Mouse (Mus musculus) layer of hippocampus, adult 18-20 months (tissue): ENCODE data around the gene Mocs1. TPM values are rescaled to one million over a fixed set of nuclear protein-coding genes. Genes with fewer than 3 reads are reported as not detected.
A peak's percentile ranks its signal among the peaks of the same experiment; 100 is the strongest.

ENCODE experiments used
- DNase-seq, 2 experiments: peaks; one replicate each; pipeline ENCODE4 v3.0.0; 2022; ENCODE audit warnings: low spot score in 2 of 2
- total RNA-seq, 2 experiments: library from RNA; stranded (reverse); gene quantifications; 2 replicates each; pipeline ENCODE4 v1.2.3; 2021

Mocs1 gene
- total RNA-seq, 2 experiments from 2014 or later: 14.1 to 15.6 TPM

DNA sequence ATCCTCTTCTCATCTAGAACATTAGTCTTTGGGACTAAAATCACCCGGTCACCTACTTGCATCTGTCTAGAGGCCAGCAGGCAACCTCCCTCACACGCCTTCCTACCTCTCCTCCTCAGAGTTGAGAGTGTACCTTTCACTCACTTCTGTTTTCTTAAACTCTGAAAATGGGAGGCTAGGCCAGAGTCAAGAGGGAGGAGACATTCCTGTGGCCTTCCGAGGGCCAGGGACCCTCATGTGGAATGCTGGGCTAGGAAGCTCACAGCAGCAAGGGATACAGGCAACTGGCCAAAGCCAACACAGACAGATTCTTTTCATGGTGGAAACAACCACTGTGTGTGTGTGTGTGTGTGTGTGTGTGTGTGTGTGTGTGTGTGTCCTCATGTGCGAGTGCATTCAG lies 49.2 kb downstream of the Mocs1 start:
- DNase-seq: no peak

DNA sequence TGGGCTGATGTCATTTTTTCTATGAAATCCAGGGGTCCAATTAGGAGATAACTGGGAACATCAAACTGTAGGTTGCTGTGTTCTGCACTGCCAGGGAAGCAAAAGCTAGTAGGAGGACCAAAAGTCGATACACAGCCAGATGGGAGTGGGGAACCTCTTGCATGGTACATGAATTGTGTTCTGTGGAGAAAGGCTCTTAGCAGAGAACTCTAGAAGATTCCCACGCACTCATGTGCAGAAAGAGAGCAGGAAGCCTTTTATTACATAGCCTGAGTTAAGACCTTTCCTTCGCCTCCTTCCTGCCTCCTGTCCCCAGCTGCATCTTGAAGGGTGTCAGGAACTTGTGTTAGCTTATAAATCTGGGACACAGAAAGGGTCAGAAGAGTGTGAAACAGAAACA lies 53.7 kb downstream of the Mocs1 start:
- peak; percentile 51 to 70 for DNase-seq

DNA sequence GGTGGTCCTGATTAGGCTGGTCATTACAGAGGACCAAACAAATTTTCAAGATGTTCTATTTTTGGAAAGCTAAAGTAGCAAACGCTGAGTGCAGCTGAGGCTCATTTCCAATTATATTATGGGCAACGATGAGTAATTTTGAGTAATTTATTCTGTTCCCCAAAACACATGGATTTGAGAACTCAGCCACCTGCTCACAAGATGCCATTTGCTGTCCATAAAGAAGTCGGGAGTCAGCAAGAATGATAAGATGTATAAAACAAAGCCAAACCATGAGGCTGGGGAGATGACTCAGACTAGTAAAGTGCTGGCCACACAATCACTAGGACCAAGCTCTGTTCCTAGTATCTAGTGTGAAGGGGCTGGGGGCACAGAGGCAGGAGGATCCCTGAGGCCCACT lies 56.3 kb downstream of the Mocs1 start:
- peak in 1 of 2 experiments; percentile 61 for DNase-seq

DNA sequence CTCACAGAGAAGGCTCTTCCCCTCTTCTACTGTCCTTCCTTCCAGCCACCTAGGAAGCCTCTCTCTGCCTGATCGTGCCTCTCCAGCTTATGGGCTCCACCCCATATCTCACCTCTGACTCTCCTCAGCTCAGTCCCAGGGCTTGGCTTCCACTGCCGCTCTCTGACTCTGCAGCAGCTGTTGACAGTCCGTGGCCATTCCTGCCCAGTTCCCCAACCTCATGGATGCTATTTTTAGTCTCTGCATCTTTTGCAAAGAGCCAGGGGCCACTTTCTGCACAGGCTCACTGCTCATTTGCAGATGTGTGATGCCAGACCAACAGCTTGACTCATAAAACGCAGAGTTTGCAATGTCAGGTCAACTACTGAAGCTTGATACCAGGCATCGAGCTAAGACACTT lies 60.9 kb downstream of the Mocs1 start:
- no peak for DNase-seq

DNA sequence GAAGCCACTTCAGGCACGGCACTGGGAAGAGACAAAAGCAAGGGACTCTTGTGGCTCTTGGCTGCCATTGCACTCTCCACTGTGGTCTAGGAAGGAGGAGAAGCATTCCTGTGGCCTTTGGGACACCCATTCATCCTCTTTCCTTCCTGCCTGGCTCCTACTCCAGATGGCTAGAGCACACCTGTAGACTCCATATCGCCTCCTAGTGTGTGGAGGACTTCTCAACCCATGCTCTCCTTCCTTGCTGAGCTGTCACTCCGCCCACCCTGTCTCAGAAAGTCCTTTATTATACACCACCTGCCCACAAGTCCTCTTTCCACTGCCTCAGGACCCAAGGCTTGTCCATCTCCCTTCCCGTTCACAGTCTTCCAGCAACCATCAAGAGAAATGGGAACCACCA lies 65.1 kb downstream of the Mocs1 start:
- DNase-seq: no peak

DNA sequence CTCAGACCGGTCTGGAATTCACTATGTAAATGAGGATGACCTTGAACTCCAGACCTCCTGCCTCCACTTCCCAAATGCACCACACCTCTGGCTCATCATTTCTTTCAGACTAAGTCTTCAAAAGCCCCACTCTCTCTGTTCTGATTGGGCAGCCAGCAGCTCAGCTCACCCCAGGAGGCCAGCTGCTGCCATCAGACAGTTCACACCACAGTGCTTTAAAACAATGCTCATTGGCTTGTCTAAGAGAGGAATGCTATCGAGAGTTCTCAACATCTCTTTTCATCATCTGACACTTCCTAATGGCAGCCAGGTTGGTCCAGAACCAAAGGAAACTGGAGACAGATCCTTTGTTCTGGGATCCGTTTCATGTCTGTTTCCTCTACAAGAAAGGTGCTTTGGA lies 70.0 kb downstream of the Mocs1 start:
- no peak for DNase-seq

DNA sequence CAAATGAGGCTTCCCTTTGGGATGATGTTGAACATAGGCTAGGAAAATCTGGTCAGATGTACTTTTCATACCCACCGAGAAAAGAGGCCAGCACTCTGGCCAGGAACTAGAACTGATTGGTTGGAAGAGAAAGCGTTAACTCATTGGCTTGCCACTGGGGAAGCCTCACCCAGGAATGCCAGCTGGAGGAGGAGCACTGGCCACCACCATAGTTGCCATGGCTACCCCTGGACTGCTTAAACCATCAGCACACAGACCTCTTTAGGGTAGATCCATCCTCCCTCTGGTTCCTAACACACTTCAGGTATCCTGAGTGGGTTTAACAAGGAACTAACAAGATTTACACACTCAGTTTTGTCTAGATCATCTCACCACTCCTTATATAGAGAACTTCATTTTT lies 71.5 kb downstream of the Mocs1 start:
- no peak for DNase-seq

DNA sequence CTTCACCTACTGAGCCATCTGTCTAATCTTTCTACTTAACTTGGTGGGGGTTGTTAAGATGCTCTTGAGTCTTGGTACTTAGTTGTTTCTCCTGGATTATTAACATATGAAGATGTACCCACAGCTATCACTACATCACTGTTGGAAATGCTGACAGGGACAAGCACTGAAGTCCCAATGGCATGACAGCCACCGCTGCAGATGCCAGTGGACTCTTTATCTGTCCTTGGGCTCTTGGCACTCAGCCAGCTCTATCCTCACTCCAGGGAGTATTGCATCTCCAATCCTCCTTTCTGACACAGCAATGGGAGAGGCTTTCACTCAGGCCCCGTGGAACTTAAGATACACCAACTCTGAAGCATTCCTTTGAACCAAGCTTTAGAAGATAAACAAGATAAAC lies 72.1 kb downstream of the Mocs1 start:
- DNase-seq: no peak

DNA sequence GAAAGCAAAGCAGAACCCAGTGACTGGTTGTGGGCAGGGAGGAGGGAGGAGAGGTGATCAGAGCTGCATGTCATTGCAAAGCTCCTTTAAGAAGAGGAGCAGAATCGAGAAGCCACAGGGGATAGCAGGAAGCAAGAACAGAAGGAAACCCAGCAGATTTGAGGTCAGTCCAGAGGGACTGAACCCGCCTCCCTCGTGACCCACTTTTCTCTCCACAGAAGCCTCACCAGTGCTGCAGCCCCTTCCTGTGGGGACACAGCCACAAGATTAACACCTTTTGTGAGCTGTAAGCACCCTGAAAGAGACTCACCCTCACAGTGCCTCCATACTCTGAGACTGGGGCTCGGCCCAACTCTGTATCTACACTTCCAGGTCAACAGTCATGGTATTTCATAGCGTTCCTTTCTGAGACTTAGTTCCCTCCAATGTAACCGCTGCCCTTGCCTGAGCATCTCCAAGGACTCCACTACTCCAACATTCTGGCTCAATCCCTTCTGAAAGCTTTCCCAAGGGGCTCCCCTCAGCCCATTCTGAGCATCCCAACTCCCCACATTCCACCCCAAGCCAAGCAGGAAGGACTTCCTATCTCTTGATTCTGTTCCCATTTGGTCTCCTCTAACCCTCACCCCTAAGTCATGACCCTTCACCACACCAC lies 75.2 kb downstream of the Mocs1 start:
- DNase-seq: no peak

Other genes starting within 250 kb of the Mocs1 start
- 10 to 100 TPM; 67.1 to 69.5 TPM for gene Daam2, start 136.0 kb downstream of the Mocs1 start, total RNA-seq
- 1 to 10 TPM; 4.0 to 5.2 TPM for gene Kif6, start 186.8 kb downstream of the Mocs1 start, total RNA-seq